Comparison of ENCODE assay signal across 11 mouse cellular contexts in genomic region chr4:88754818-88755340, GRCm38 (mm10). TPM values are rescaled to one million over a fixed set of nuclear protein-coding genes. Genes with fewer than 3 reads are reported as not detected.
A peak's percentile ranks its signal among the peaks of the same experiment; 100 is the strongest.
DNase-seq lines count a peak whose midpoint lies in the region; ATAC-seq and TF ChIP-seq lines count a peak whose summit lies in the region.
"Not testable (repeated sequence)": the region's sequence is repeated elsewhere in the genome, so short reads cannot be mapped to it uniquely, and the experiment has no call there.
"Had no signal": no experiment of that assay in that cellular context is flagged by ENCODE, and none has a peak within 500 bp of the region (broad histone marks: within the 10 kb centered on the region; RNA-seq: fewer than 3 reads in every experiment).

Gene Gm13271, plus strand, starts transcription at chr4:88754868.

- peak; percentile 77 to 80 for DNase-seq in cerebellum, adult 2 months
- peak; percentile 60 for DNase-seq in gastrocnemius, adult 2 months
- DNase-seq in heart, postnatal 36 days, result peak; percentile 70 to 75
- DNase-seq in layer of hippocampus, adult 8-10 months (ENCODE audit: low spot score in 2 of 2), result peak; percentile 72 to 82
- not testable (repeated sequence) for DNase-seq in liver, embryonic 14.5 days (ENCODE audit: low read depth in 3 of 3, low spot score in 3 of 3)
- DNase-seq in right cerebral cortex, adult 18-20 months, result peak; percentile 73
- DNase-seq in thymus, postnatal 10 days (ENCODE audit: low spot score in 2 of 2), result peak; percentile 61 to 83

- not testable (repeated sequence) for H3K9ac ChIP-seq in liver, embryonic 14.5 days (replicated peaks)

- TF ChIP-seq EP300 in liver, embryonic 14.5 days (IDR thresholded peaks at IDR 0.05; ENCODE audit: low read depth), result not testable (repeated sequence)

- H3K27ac ChIP-seq in cerebellum, adult 2 months (ENCODE audit: insufficient read depth, low read length); gastrocnemius, adult 2 months; liver, embryonic 14.5 days: not testable (repeated sequence)

- not testable (repeated sequence) for H3K4me2 ChIP-seq in liver, embryonic 14.5 days (ENCODE audit: low read depth)

- not testable (repeated sequence) for H3K4me1 ChIP-seq in cerebellum, adult 2 months (ENCODE audit: control insufficient read depth, insufficient read depth, low read length); liver, embryonic 14.5 days (replicated peaks; ENCODE audit: control insufficient read depth in 2 of 2, insufficient read depth in 2 of 2, low read length in 1 of 2)

- H3K27me3 ChIP-seq in cerebellum, adult 2 months (ENCODE audit: control insufficient read depth, insufficient read depth, low read length); liver, embryonic 14.5 days (ENCODE audit: control insufficient read depth, insufficient read depth, low read length): not testable (repeated sequence)

- H3K36me3 ChIP-seq in liver, embryonic 14.5 days (replicated peaks; ENCODE audit: control insufficient read depth, insufficient read depth, low read depth), result not testable (repeated sequence)

- not testable (repeated sequence) for TF ChIP-seq POLR2A in cerebellum, adult 2 months (IDR thresholded peaks at IDR 0.05; ENCODE audit: borderline replicate concordance, insufficient read depth, low read length)

- not testable (repeated sequence) for H3K4me3 ChIP-seq in cerebellum, adult 2 months (replicated peaks; ENCODE audit: insufficient read depth, low read depth, low read length); gastrocnemius, adult 2 months; liver, embryonic 14.5 days (ENCODE audit: insufficient read depth in 1 of 2, low read depth in 2 of 2, low read length in 2 of 2)

- intact Hi-C loops in gastrocnemius, adult 2 months (cut with DNase I); heart, postnatal 36 days (cut with DNase I): not testable (repeated sequence)

- not testable (repeated sequence) for H3K9me3 ChIP-seq in liver, embryonic 14.5 days (ENCODE audit: control insufficient read depth, low read length)

- not testable (repeated sequence) for ATAC-seq in liver, embryonic 14.5 days (ENCODE audit: insufficient read depth)

- 84% methylated on average over 15 of the region's 15 CpGs for WGBS in cerebellum, adult 2 months
- 70% methylated on average over 15 of the region's 15 CpGs for WGBS in liver, embryonic 14.5 days (ENCODE audit: insufficient replicate concordance)

- not testable (repeated sequence) for TF ChIP-seq CTCF in cerebellum, adult 2 months (IDR thresholded peaks at IDR 0.05; ENCODE audit: borderline replicate concordance, insufficient read depth, low read depth, low read length)
- peak; percentile 34; the same call in 1 of the 2 replicates for TF ChIP-seq CTCF in gastrocnemius, adult 2 months (IDR thresholded peaks at IDR 0.05)
- TF ChIP-seq CTCF in liver, embryonic 14.5 days (IDR thresholded peaks at IDR 0.05; ENCODE audit: low read depth), result peak; percentile 19; the same call in 1 of the 2 replicates

RNA-seq across cellular contexts. Expression of gene Gm13271, which starts in this region (rescaled TPM):
- polyA plus RNA-seq in cerebellum, adult 2 months (2012; rRNA removed), result not detected in 2 replicates
- not detected for total RNA-seq in gastrocnemius, adult 2 months (2021)
- total RNA-seq in heart, postnatal 36 days (2021), result not detected
- total RNA-seq in layer of hippocampus, adult 8-10 months (2022), result not detected
- polyA plus RNA-seq in liver, embryonic 14.5 days (2012; rRNA removed), result not detected in 2 replicates
- not detected in 2 replicates for polyA plus RNA-seq in liver, embryonic 14.5 days (2014; fragmentation: Nextera tagmentation; extraction: Ambion mirVana)
- total RNA-seq: hindbrain, postnatal 0 days had no signal
- polyA plus RNA-seq: embryonic facial prominence, embryonic 14.5 days; hindbrain, postnatal 0 days; midbrain, embryonic 12.5 days; neural tube, embryonic 15.5 days had no signal

Comparison
In these comparisons a context has a peak if more than half of its experiments do, and no peak if none do; other contexts are left out.
1. Peak in DNase-seq in cerebellum, adult 2 months; RNA of the gene not detected or under 1 TPM.
2. Peak in DNase-seq in gastrocnemius, adult 2 months; RNA of the gene not detected or under 1 TPM.
3. Peak in DNase-seq in heart, postnatal 36 days; RNA of the gene not detected or under 1 TPM.
4. Peak in DNase-seq in layer of hippocampus, adult 8-10 months; RNA of the gene not detected or under 1 TPM.